Mouse (Mus musculus) ES-E14 (cell line): Measurements from ENCODE around the gene Ankrd13a. TPM values are rescaled to one million over a fixed set of nuclear protein-coding genes. Genes with fewer than 3 reads are reported as not detected.

Experiments
- DNase-seq: peaks from one replicate; pipeline ENCODE4 v3.0.0-alpha.2; 2013; ENCODE audit warnings: low read depth, low spot score
- H3K27ac ChIP-seq: 2 replicates; pipeline ENCODE4 v1.5.1; 2012; ENCODE audit warnings: low read depth, mild to moderate bottlenecking, low read length, moderate library complexity, mixed read lengths; ENCODE audit not compliant: poor library complexity, insufficient read depth, severe bottlenecking
- H3K36me3 ChIP-seq: 2 replicates; pipeline ENCODE4 v1.6.1; 2012; ENCODE audit warnings: mild to moderate bottlenecking, low read length, moderate library complexity, mixed read lengths; ENCODE audit not compliant: control insufficient read depth, poor library complexity, insufficient read depth, severe bottlenecking
- H3K4me1 ChIP-seq, 2 experiments: fragments of 150-350 bp in 1 of 2; sonication (generic) in 1 of 2; 2 replicates each; pipeline ENCODE4 v1.6.1; 2012; ENCODE audit warnings: low read length in 2 of 2, mild to moderate bottlenecking in 1 of 2, mixed read lengths in 1 of 2; ENCODE audit not compliant: control insufficient read depth in 2 of 2, insufficient read depth in 2 of 2, poor library complexity in 1 of 2
- H3K4me3 ChIP-seq, 2 experiments: fragments of 150-350 bp in 1 of 2; sonication (generic) in 1 of 2; 2 replicates each; pipeline ENCODE4 v1.5.1; 2012; ENCODE audit warnings: low read length in 2 of 2, low read depth in 1 of 2, mild to moderate bottlenecking in 1 of 2, mixed read lengths in 1 of 2; ENCODE audit not compliant: insufficient read depth in 1 of 2, poor library complexity in 1 of 2, severe bottlenecking in 1 of 2
- H3K9ac ChIP-seq: 2 replicates; pipeline ENCODE4 v1.6.1; 2012; ENCODE audit warnings: low read depth, mild to moderate bottlenecking, low read length, mixed read lengths; ENCODE audit not compliant: poor library complexity, insufficient read depth, severe bottlenecking
- H3K9me3 ChIP-seq: fragments of 150-350 bp; sonication (generic); 2 replicates; pipeline ENCODE4 v1.6.1; 2012; ENCODE audit warnings: low read depth, mild to moderate bottlenecking, low read length; ENCODE audit not compliant: control insufficient read depth, insufficient read depth
- CHD2 ChIP-seq: IDR thresholded peaks from 2 replicates; pipeline ENCODE4 v1.6.1; 2014; ENCODE audit warnings: mild to moderate bottlenecking, low read depth, low read length, inconsistent platforms
- HCFC1 ChIP-seq: IDR thresholded peaks from 2 replicates; pipeline ENCODE4 v1.6.1; 2012; ENCODE audit warnings: low read length, inconsistent platforms, borderline replicate concordance; ENCODE audit not compliant: insufficient read depth
- MAFK ChIP-seq: IDR thresholded peaks from 2 replicates; pipeline ENCODE4 v1.6.1; 2014; ENCODE audit warnings: mild to moderate bottlenecking, low read depth, low read length, inconsistent platforms; ENCODE audit not compliant: insufficient read depth
- ZC3H11A ChIP-seq: IDR thresholded peaks from 2 replicates; pipeline ENCODE4 v1.6.1; 2012; ENCODE audit warnings: low read depth, mild to moderate bottlenecking, inconsistent platforms, low read length, borderline replicate concordance
- ZNF384 ChIP-seq: IDR thresholded peaks from 2 replicates; pipeline ENCODE4 v1.6.1; 2012; ENCODE audit warnings: low read depth, low read length, inconsistent platforms
- in situ Hi-C, 2 experiments: fragments of 600-800 bp; cut with MboI; formaldehyde crosslinking; loops; one replicate each; pipeline ENCODE4 v1.15.1; 2025; ENCODE audit warnings: low sequenced_read_pairs in 2 of 2, inconsistent platforms in 1 of 2; ENCODE audit not compliant: unreplicated experiment in 2 of 2
- total RNA-seq: library from RNA; depleted of rRNA; stranded (reverse); fragments of 300-350 nt; gene quantifications from 2 replicates; pipeline ENCODE4 v1.2.3, GENCODE M21; 2012

The Ankrd13a gene
- total RNA-seq, 1 experiment, result 66.4 TPM

GRCm38 (mm10) chr5:114733606-114734005 is 40.9 kb upstream of the Ankrd13a start:
- no peaks in the 10 kb centered on the region for H3K9me3 ChIP-seq
- H3K9ac ChIP-seq, result no peak overlapping the region
- TF ChIP-seq HCFC1, result no peak
- TF ChIP-seq CHD2, result no peak
- TF ChIP-seq ZC3H11A, result no peak
- TF ChIP-seq ZNF384, result no peak
- TF ChIP-seq MAFK, result no peak
- DNase-seq, result no peak
- H3K4me3 ChIP-seq, result no peak overlapping the region
- H3K27ac ChIP-seq, result no peak overlapping the region
- in situ Hi-C loops, result no loop called here
- H3K4me1 ChIP-seq, result peaks cover 0 to 8% of the 10 kb centered on the region in 2 experiments; a peak in 1 of 4 replicates
- peaks cover 45% of the 10 kb centered on the region for H3K36me3 ChIP-seq

- Histone ChIP-seq H3K4me3 (no peak overlapping the region), H3K4me1 (peaks cover 0 to 4% of the 10 kb centered on the region in 2 experiments; a peak in 1 of 4 replicates), H3K36me3 (peaks cover 38% of the 10 kb centered on the region), H3K9ac (no peak overlapping the region), H3K9me3 (no peaks in the 10 kb centered on the region), H3K27ac (no peak overlapping the region)
- in situ Hi-C loops, result no loop called here
- no peak for DNase-seq
- TF ChIP-seq HCFC1, result no peak
- TF ChIP-seq ZNF384, result no peak
- TF ChIP-seq CHD2, result no peak
- no peak for TF ChIP-seq MAFK
- no peak for TF ChIP-seq ZC3H11A
Observed at GRCm38 (mm10) chr5:114737090-114737887, 37.2 kb upstream of the Ankrd13a start.

- in situ Hi-C loops, result no loop called here
- Histone ChIP-seq H3K4me1 (no peaks in the 10 kb centered on the region), H3K36me3 (peaks cover 36% of the 10 kb centered on the region), H3K4me3 (no peak overlapping the region), H3K27ac (no peak overlapping the region), H3K9ac (no peak overlapping the region), H3K9me3 (no peaks in the 10 kb centered on the region)
- DNase-seq, result no peak
- TF ChIP-seq CHD2, result no peak
- no peak for TF ChIP-seq ZC3H11A
- no peak for TF ChIP-seq HCFC1
- TF ChIP-seq ZNF384, result no peak
- no peak for TF ChIP-seq MAFK
Observed at GRCm38 (mm10) chr5:114738707-114739241, 35.7 kb upstream of the Ankrd13a start.

GRCm38 (mm10) chr5:114740595-114740994 is 33.9 kb upstream of the Ankrd13a start:
- in situ Hi-C loops, result no loop called here
- Histone ChIP-seq H3K4me1 (no peaks in the 10 kb centered on the region), H3K9me3 (no peaks in the 10 kb centered on the region), H3K36me3 (peaks cover 43% of the 10 kb centered on the region), H3K4me3 (no peak overlapping the region), H3K9ac (no peak overlapping the region), H3K27ac (no peak overlapping the region)
- DNase-seq, result no peak
- TF ChIP-seq CHD2 (no peak), ZNF384 (no peak), HCFC1 (no peak), ZC3H11A (no peak)
